Mouse (Mus musculus) midbrain, embryonic 12.5 days (tissue): ENCODE results near the gene Itsn1. TPM values are rescaled to one million over a fixed set of nuclear protein-coding genes. Genes with fewer than 3 reads are reported as not detected.
A peak's percentile ranks its signal among the peaks of the same experiment; 100 is the strongest.

Source experiments
- ATAC-seq: fragments of 200-750 bp; cut with Nextera tagmentation; 2 replicates; pipeline ENCODE4 v1.8.0; 2017; ENCODE audit warnings: low read depth, moderate TSS enrichment, moderate library complexity; ENCODE audit not compliant: low FRiP score
- H3K27ac ChIP-seq: fragments of 300-500 bp; sonication (generic); replicated peaks from 2 replicates; pipeline ENCODE4 v1.5.1; 2016; ENCODE audit warnings: mild to moderate bottlenecking
- H3K27me3 ChIP-seq: fragments of 300-500 bp; sonication (generic); 2 replicates; pipeline ENCODE4 v1.6.1; 2016; ENCODE audit warnings: mild to moderate bottlenecking
- H3K36me3 ChIP-seq: fragments of 300-500 bp; sonication (generic); 2 replicates; pipeline ENCODE4 v1.6.1; 2016
- H3K4me1 ChIP-seq: fragments of 300-500 bp; sonication (generic); 2 replicates; pipeline ENCODE4 v1.6.1; 2016
- H3K4me2 ChIP-seq: fragments of 300-500 bp; sonication (generic); replicated peaks from 2 replicates; pipeline ENCODE4 v1.6.1; 2016; ENCODE audit warnings: mild to moderate bottlenecking, moderate library complexity
- H3K4me3 ChIP-seq: fragments of 300-500 bp; sonication (generic); 2 replicates; pipeline ENCODE4 v1.5.1; 2016; ENCODE audit warnings: mild to moderate bottlenecking
- H3K9ac ChIP-seq: fragments of 300-500 bp; sonication (generic); replicated peaks from 2 replicates; pipeline ENCODE4 v1.6.1; 2016; ENCODE audit warnings: mild to moderate bottlenecking, moderate library complexity
- H3K9me3 ChIP-seq: fragments of 300-500 bp; sonication (generic); 2 replicates; pipeline ENCODE4 v1.6.1; 2016; ENCODE audit warnings: mild to moderate bottlenecking
- WGBS: fragments of 180-500 bp; shearing (Covaris S2); methylation state at CpG from one replicate; pipeline ENCODE4 v1.1.7; 2016; 5-methylcytosine and 5-hydroxymethylcytosine counted together
- polyA plus RNA-seq: library from polyadenylated mRNA; unstranded; fragments of >200 nt; fragmentation: Nextera tagmentation; extraction: Ambion mirVana; gene quantifications from 2 replicates; pipeline ENCODE4 v1.2.1, GENCODE M21; 2016

Gene Itsn1
- 75.4 and 75.7 TPM in 2 replicates for polyA plus RNA-seq

DNA sequence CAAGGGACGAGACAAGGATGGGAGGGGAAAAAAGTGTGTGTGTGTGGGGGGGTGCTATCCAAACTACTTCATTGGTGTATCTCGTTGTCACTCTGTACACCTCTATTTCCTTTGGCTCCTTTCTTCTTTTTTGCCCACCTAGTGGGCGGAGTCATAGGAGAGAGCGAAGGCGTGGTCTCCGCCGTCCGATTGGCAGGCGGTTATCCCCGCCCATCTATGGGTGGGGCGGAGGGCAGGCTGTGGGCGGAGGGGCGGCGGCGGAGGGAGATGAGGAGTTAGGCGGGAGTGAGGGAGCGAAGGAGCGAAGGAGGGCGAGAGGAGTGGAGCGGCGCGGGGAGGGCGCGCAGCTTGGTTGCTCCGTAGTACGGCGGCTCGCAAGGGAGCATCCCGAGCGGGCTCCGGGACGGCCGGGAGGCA is at the start of gene Itsn1:
Gene Itsn1, plus strand, starts transcription at position 216 of the 417 bp plus-strand sequence.
- ATAC-seq, result peak; percentile 93
- Histone ChIP-seq H3K9ac (peak within 1 kb of the TSS; percentile 97), H3K4me3 (peak within 1 kb of the TSS; percentile 96), H3K9me3 (no peaks in the 10 kb centered on the region), H3K4me2 (peak within 1 kb of the TSS; percentile 77), H3K36me3 (no peaks in the 10 kb centered on the region; the same call in 1 of the 2 replicates), H3K27me3 (no peaks in the 10 kb centered on the region), H3K4me1 (peaks cover 34% of the 10 kb centered on the region), H3K27ac (peak within 1 kb of the TSS; percentile 96)
- WGBS, result under 1% methylated on average over 33 of the region's 33 CpGs

GRCm38 (mm10) chr16:91680656-91681055 is 48.4 kb upstream of the Itsn1 start:
- Histone ChIP-seq H3K4me2 (no peak overlapping the region), H3K36me3 (peaks cover 84% of the 10 kb centered on the region), H3K9ac (no peak overlapping the region), H3K27ac (no peak overlapping the region), H3K27me3 (no peaks in the 10 kb centered on the region), H3K9me3 (no peaks in the 10 kb centered on the region), H3K4me3 (no peak overlapping the region), H3K4me1 (no peaks in the 10 kb centered on the region)
- WGBS, result 86% methylated on average over 5 of the region's 5 CpGs
- ATAC-seq, result no peak

DNA sequence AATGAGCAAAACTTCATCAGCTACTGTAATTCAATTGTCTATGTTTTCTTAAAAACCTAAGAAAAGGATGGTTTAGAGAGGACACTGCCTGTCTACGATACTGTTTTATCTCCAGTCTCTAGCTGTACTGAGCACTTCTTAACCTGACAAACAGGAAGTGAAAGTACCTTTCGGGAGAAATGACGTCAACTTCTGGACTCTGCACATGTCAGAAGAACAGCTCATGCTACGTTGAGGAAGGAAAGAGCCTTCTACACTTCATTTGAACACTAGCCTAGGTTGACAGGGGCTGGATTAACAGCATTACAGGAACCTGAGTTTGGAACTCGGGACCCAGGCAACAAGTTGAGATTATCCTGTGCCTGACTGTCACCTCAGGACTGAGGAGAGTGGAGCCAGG is 43.6 kb upstream of the Itsn1 start:
- Histone ChIP-seq H3K9ac (no peak overlapping the region), H3K36me3 (peaks cover 47% of the 10 kb centered on the region), H3K4me1 (peaks cover 23% of the 10 kb centered on the region), H3K9me3 (no peaks in the 10 kb centered on the region), H3K27me3 (no peaks in the 10 kb centered on the region), H3K27ac (no peak overlapping the region), H3K4me2 (no peak overlapping the region), H3K4me3 (no peak overlapping the region)
- ATAC-seq, result no peak
- 94% methylated on average over 5 of the region's 5 CpGs for WGBS

GRCm38 (mm10) chr16:91686369-91686768 is 42.7 kb upstream of the Itsn1 start:
- peaks cover 45% of the 10 kb centered on the region for H3K36me3 ChIP-seq
- no peak overlapping the region for H3K4me3 ChIP-seq
- H3K4me2 ChIP-seq, result no peak overlapping the region
- H3K27me3 ChIP-seq, result no peaks in the 10 kb centered on the region
- H3K27ac ChIP-seq, result no peak overlapping the region
- no peak overlapping the region for H3K9ac ChIP-seq
- 89% methylated on average over 5 of the region's 5 CpGs for WGBS
- no peaks in the 10 kb centered on the region for H3K9me3 ChIP-seq
- no peak for ATAC-seq
- peaks cover 23% of the 10 kb centered on the region for H3K4me1 ChIP-seq

DNA sequence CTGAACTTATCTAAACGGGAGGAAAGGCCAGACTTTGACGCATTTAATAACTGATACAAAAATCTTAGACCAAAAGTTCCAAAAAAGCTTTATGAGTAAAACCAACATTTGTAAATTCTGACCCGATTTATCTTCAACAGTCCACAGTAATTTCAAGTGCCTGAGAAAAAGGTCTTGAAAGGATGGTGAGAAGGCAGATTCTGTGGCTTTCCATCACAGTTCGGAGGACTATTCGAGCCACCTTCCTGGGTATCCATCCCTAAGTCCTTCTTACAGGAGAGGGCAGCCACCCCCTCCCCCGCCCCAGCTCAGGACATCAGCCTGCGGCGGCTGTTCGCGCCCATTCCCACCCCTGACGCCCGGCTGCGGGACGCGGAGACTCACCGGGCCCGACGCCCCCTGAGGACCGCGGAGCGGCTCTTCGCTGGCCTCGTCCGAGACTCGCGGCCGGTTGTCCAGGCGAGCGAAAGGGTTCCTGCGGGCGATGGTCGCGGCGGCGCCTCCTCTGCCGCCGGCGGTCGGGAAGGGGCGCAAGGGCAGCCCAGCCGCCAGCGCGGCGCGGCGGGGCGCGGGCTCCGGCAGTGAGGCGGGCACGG is 41.0 kb upstream of the Itsn1 start:
- H3K27me3 ChIP-seq, result no peaks in the 10 kb centered on the region

DNA sequence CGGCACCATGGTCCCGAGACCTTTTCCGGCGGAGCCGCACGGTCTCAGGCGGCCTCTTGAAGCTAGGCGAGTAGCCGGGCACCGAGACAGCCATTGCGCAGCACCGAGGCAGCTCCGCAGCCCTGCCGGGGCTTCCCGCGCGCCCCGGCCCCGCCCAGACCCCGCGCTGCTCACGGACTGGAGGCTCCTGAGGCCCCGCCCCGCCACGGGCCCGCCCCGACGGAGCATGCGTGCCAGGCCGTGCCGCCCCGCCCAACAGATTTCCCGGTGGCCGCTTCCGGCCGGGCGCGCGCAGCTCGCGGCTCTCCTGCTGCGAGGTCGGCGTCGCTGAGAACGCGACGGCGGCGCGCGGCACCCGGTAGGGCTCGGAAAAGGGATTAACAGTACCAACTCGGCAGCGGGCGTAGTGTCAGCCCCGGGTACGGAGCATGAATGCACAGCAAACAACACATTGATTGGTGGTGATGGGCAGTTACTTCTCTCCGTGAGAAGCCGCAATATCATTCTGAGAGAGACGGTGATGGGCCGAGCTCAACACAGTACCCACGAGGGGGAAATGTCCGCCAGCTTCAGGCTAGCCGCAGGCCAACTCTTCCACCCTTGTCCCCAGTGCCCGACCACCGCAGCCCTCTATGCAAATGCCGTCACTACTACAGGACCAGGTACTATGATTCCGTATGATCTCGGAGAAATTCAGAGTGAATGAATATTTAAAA is 40.3 kb upstream of the Itsn1 start, which contains the start of gene Donson:
Gene Donson, minus strand, starts transcription at position 152 of the 716 bp plus-strand sequence.
- H3K9me3 ChIP-seq, result no peaks in the 10 kb centered on the region
- H3K4me3 ChIP-seq, result peak within 1 kb of the TSS; percentile 87
- peaks cover 23% of the 10 kb centered on the region for H3K4me1 ChIP-seq
- H3K36me3 ChIP-seq, result peaks cover 23% of the 10 kb centered on the region
- WGBS, result 1% methylated on average over 53 of the region's 71 CpGs
- no peaks in the 10 kb centered on the region for H3K27me3 ChIP-seq
- peak within 1 kb of the TSS; percentile 84 for H3K4me2 ChIP-seq
- peak within 1 kb of the TSS; percentile 89 for H3K9ac ChIP-seq
- peak within 1 kb of the TSS; percentile 90 for H3K27ac ChIP-seq
- ATAC-seq, result peak; percentile 99

More for the DNA sequence above, 41.0 kb upstream of the Itsn1 start:
- peak overlapping the region; percentile 87 for H3K4me3 ChIP-seq
- peak; percentile 66 for ATAC-seq
- no peaks in the 10 kb centered on the region for H3K9me3 ChIP-seq
- peak overlapping the region; percentile 90 for H3K27ac ChIP-seq
- peaks cover 23% of the 10 kb centered on the region for H3K4me1 ChIP-seq
- WGBS, result 2% methylated on average over 36 of the region's 51 CpGs
- peaks cover 28% of the 10 kb centered on the region for H3K36me3 ChIP-seq
- H3K4me2 ChIP-seq, result peak overlapping the region; percentile 84
- peak overlapping the region; percentile 89 for H3K9ac ChIP-seq

- WGBS, result 43% methylated on average over 7 of the region's 7 CpGs
- Histone ChIP-seq H3K27ac (no peak overlapping the region), H3K27me3 (no peaks in the 10 kb centered on the region), H3K36me3 (peaks cover 15% of the 10 kb centered on the region), H3K9me3 (no peaks in the 10 kb centered on the region), H3K4me1 (peaks cover 23% of the 10 kb centered on the region), H3K9ac (peak overlapping the region; percentile 34; the same call in 1 of the 2 replicates), H3K4me3 (no peak overlapping the region), H3K4me2 (peak overlapping the region; percentile 84)
- ATAC-seq, result no peak
Observed at GRCm38 (mm10) chr16:91689791-91690190, 39.3 kb upstream of the Itsn1 start.

GRCm38 (mm10) chr16:91694455-91695084 is 34.5 kb upstream of the Itsn1 start:
- no peak overlapping the region for H3K4me3 ChIP-seq
- H3K9me3 ChIP-seq, result no peaks in the 10 kb centered on the region
- WGBS, result 34% methylated on average over 14 of the region's 14 CpGs
- H3K4me1 ChIP-seq, result peaks cover 5% of the 10 kb centered on the region
- 0 out of 2 replicates have a peak overlapping the region, but pooled peaks have one; percentile 6 for H3K27ac ChIP-seq
- H3K9ac ChIP-seq, result no peak overlapping the region
- no peaks in the 10 kb centered on the region for H3K27me3 ChIP-seq
- peaks cover 30% of the 10 kb centered on the region for H3K36me3 ChIP-seq
- ATAC-seq, result peak; percentile 86
- no peak overlapping the region for H3K4me2 ChIP-seq

DNA sequence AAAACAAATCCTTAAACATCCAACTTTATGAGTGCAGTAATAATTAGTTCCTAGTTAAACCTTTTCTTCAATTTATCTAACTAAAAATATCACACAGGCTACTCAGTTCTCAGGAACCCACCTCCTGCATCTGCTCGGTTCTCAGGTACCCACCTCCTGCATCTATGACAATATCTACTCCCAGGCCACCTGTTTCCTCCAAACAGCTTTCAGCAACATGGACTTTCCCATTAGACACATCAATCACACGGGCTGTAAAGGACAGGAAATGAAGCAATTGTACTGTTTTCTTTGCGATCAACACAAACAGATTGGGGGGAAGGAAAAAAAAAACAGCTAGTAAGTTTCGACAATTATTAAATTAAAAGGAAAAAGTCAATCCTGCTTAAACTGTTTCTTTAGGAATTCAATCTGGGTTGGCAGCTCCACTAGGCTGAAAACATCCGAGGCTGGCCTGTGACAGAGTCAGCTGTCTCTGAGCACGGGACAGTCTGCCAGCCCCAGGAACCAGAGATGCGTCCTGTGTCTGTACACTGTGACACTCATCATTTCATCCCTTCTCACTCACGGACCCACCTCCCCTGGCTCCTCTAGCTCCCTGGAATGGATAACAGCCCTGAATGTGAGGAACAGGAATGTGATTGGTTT is 33.8 kb upstream of the Itsn1 start:
- Histone ChIP-seq H3K4me1 (no peaks in the 10 kb centered on the region), H3K4me3 (no peak overlapping the region), H3K4me2 (no peak overlapping the region), H3K36me3 (peaks cover 32% of the 10 kb centered on the region), H3K27me3 (no peaks in the 10 kb centered on the region), H3K9me3 (no peaks in the 10 kb centered on the region), H3K9ac (no peak overlapping the region), H3K27ac (no peak overlapping the region)
- 80% methylated on average over 8 of the region's 8 CpGs for WGBS
- ATAC-seq, result no peak

- H3K36me3 ChIP-seq, result peaks cover 47% of the 10 kb centered on the region
- H3K27me3 ChIP-seq, result no peaks in the 10 kb centered on the region
- H3K9me3 ChIP-seq, result no peaks in the 10 kb centered on the region
- no peak overlapping the region for H3K27ac ChIP-seq
- 95% methylated on average over 1 of the region's 1 CpGs for WGBS
- H3K4me1 ChIP-seq, result no peaks in the 10 kb centered on the region
- no peak overlapping the region for H3K4me2 ChIP-seq
- no peak overlapping the region for H3K4me3 ChIP-seq
- no peak overlapping the region for H3K9ac ChIP-seq
- ATAC-seq, result no peak
Observed at GRCm38 (mm10) chr16:91698995-91699394, 30.1 kb upstream of the Itsn1 start.

DNA sequence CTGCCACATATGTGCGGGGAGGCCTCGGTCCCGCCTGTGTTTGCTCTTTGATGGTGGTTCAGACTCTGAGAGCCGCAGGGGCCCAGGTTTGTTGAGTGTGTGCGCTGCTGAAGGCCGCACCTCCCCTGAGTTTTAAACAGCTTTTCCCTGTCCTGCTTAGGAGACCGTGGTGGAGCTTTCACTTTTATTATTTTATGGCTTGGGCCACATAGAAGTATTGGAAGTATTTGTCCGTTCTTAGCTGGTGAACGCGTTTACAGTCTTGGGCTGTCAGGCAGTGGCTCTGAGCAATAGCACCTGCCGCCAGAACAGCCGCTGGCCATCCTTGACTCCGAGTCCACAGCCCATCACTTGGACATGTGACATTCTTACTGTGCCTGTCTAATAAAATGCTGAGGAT is 27.2 kb upstream of the Itsn1 start:
- no peak overlapping the region for H3K27ac ChIP-seq
- no peaks in the 10 kb centered on the region for H3K4me1 ChIP-seq
- no peaks in the 10 kb centered on the region for H3K27me3 ChIP-seq
- no peak overlapping the region for H3K4me2 ChIP-seq
- no peaks in the 10 kb centered on the region for H3K9me3 ChIP-seq
- no peak overlapping the region for H3K9ac ChIP-seq
- H3K36me3 ChIP-seq, result peaks cover 50% of the 10 kb centered on the region
- 90% methylated on average over 13 of the region's 13 CpGs for WGBS
- ATAC-seq, result no peak
- no peak overlapping the region for H3K4me3 ChIP-seq
